In genomic region chr10:100588932-100589388, GRCm38 (mm10) we compare ENCODE assay signal across 8 mouse cellular contexts. TPM values are rescaled to one million over a fixed set of nuclear protein-coding genes. Genes with fewer than 3 reads are reported as not detected.
A peak's percentile ranks its signal among the peaks of the same experiment; 100 is the strongest.
DNase-seq lines count a peak whose midpoint lies in the region; ATAC-seq and TF ChIP-seq lines count a peak whose summit lies in the region.

No protein-coding gene starts in this region.

- under 1% methylated on average over 31 of the region's 31 CpGs for WGBS in cerebellum, adult 2 months
- WGBS in forebrain, postnatal 0 days: under 1% methylated on average over 31 of the region's 31 CpGs
- 1% methylated on average over 31 of the region's 31 CpGs for WGBS in lung, adult 2 months
- WGBS in neural tube, embryonic 15.5 days: under 1% methylated on average over 31 of the region's 31 CpGs

- H3K4me2 ChIP-seq in forebrain, postnatal 0 days (ENCODE audit: low read depth): peak overlapping the region; percentile 82
- H3K4me2 ChIP-seq in neural tube, embryonic 15.5 days: peak overlapping the region; percentile 57

- H3K9me3 ChIP-seq in forebrain, postnatal 0 days (ENCODE audit: low read length): no peaks in the 10 kb centered on the region
- H3K9me3 ChIP-seq in neural tube, embryonic 15.5 days (replicated peaks): no peaks in the 10 kb centered on the region

- H3K36me3 ChIP-seq in forebrain, postnatal 0 days (ENCODE audit: insufficient read depth): no peaks in the 10 kb centered on the region
- H3K36me3 ChIP-seq in neural tube, embryonic 15.5 days: peaks cover 6% of the 10 kb centered on the region

- ATAC-seq in forebrain, postnatal 0 days: peak; percentile 100
- peak; percentile 100 for ATAC-seq in neural tube, embryonic 15.5 days (ENCODE audit: low FRiP score)

- peak overlapping the region; percentile 2 for H3K27ac ChIP-seq in cerebellum, adult 2 months (ENCODE audit: insufficient read depth, low read length)
- peak overlapping the region; percentile 57 for H3K27ac ChIP-seq in forebrain, postnatal 0 days (ENCODE audit: low read depth, low read length)
- H3K27ac ChIP-seq in layer of hippocampus, adult 2 months: peak overlapping the region; percentile 87
- H3K27ac ChIP-seq in neural tube, embryonic 15.5 days (replicated peaks): peak overlapping the region; percentile 83

- peaks cover 3% of the 10 kb centered on the region; the same call in 1 of the 2 replicates for H3K4me1 ChIP-seq in cerebellum, adult 2 months (ENCODE audit: control insufficient read depth, insufficient read depth, low read length)
- H3K4me1 ChIP-seq in forebrain, postnatal 0 days (ENCODE audit: insufficient read depth): 0 out of 2 replicates have a peak, but pooled peaks cover 6% of the 10 kb centered on the region
- H3K4me1 ChIP-seq in lung, adult 2 months (ENCODE audit: control insufficient read depth, insufficient read depth, low read length): peaks cover 3% of the 10 kb centered on the region; the same call in 1 of the 2 replicates
- H3K4me1 ChIP-seq in neural tube, embryonic 15.5 days: peaks cover 7% of the 10 kb centered on the region

- H3K9ac ChIP-seq in forebrain, postnatal 0 days: peak overlapping the region; percentile 79
- H3K9ac ChIP-seq in neural tube, embryonic 15.5 days (replicated peaks): peak overlapping the region; percentile 71

- no peaks in the 10 kb centered on the region for H3K27me3 ChIP-seq in cerebellum, adult 2 months (ENCODE audit: control insufficient read depth, insufficient read depth, low read length)
- H3K27me3 ChIP-seq in forebrain, postnatal 0 days (ENCODE audit: insufficient read depth, low read length): no peaks in the 10 kb centered on the region
- no peaks in the 10 kb centered on the region for H3K27me3 ChIP-seq in neural tube, embryonic 15.5 days (replicated peaks)

- TF ChIP-seq CTCF in cerebellum, adult 2 months (IDR thresholded peaks at IDR 0.05; ENCODE audit: borderline replicate concordance, insufficient read depth, low read depth, low read length): no peak
- no peak for TF ChIP-seq CTCF in forebrain, postnatal 0 days (IDR thresholded peaks at IDR 0.05; ENCODE audit: low read depth)
- 0 out of 2 replicates have a peak, but pooled peaks have one; percentile 6 for TF ChIP-seq CTCF in layer of hippocampus, adult 2 months (conservative IDR thresholded peaks at IDR 0.05)
- no peak for TF ChIP-seq CTCF in lung, adult 2 months (IDR thresholded peaks at IDR 0.05; ENCODE audit: insufficient read depth, low read length)

- peak; percentile 77 for DNase-seq in MEL-GATA-1-ER (ENCODE audit: extremely low read depth, low read depth)
- DNase-seq in cerebellum, adult 2 months: peak; percentile 92 to 93
- peak; percentile 95 for DNase-seq in forebrain, postnatal 0 days
- DNase-seq in heart, postnatal 4 days: peak; percentile 91
- DNase-seq in layer of hippocampus, adult 2 months (ENCODE audit: low spot score in 2 of 2): peak; percentile 93
- DNase-seq in lung, adult 2 months: peak; percentile 86
- DNase-seq in testis, postnatal 10 days (ENCODE audit: low spot score): peak; percentile 94

- peak overlapping the region; percentile 82 for H3K4me3 ChIP-seq in cerebellum, adult 2 months (replicated peaks; ENCODE audit: insufficient read depth, low read depth, low read length)
- H3K4me3 ChIP-seq in forebrain, postnatal 0 days (ENCODE audit: low read depth, low read length): peak overlapping the region; percentile 66
- H3K4me3 ChIP-seq in layer of hippocampus, adult 2 months: peak overlapping the region; percentile 79
- H3K4me3 ChIP-seq in lung, adult 2 months (replicated peaks; ENCODE audit: extremely low read depth, low read depth, low read length): peak overlapping the region; percentile 88
- H3K4me3 ChIP-seq in neural tube, embryonic 15.5 days (replicated peaks): peak overlapping the region; percentile 62

- TF ChIP-seq POLR2A in cerebellum, adult 2 months (IDR thresholded peaks at IDR 0.05; ENCODE audit: borderline replicate concordance, insufficient read depth, low read length): peak; percentile 91; the same call in 1 of the 2 replicates
- TF ChIP-seq POLR2A in lung, adult 2 months (IDR thresholded peaks at IDR 0.05; ENCODE audit: borderline replicate concordance, extremely low read depth, low read depth, low read length): no peak; the same call in 1 of the 2 replicates

RNA-seq across cellular contexts. Expression of gene 4930430F08Rik, which starts 1.3 kb away (rescaled TPM):
- 36.6 and 44.5 TPM in 2 replicates for polyA plus RNA-seq in cerebellum, adult 2 months (2012; rRNA removed)
- 18.5 and 24.9 TPM in 2 replicates for total RNA-seq in forebrain, postnatal 0 days (2014; rRNA removed)
- polyA plus RNA-seq in forebrain, postnatal 0 days (2015; fragmentation: Nextera tagmentation; extraction: Ambion mirVana): 11.5 and 14.3 TPM in 2 replicates
- total RNA-seq in heart, postnatal 4 days (2021): 1 to 10 TPM; 4.3 to 4.5 TPM
- 10 to 100 TPM; 22.7 to 27.2 TPM for total RNA-seq in layer of hippocampus, adult 2 months (2021)
- 7.9 and 9.4 TPM in 2 replicates for polyA plus RNA-seq in lung, adult 2 months (2012; rRNA removed)
- 16.1 and 16.9 TPM in 2 replicates for polyA plus RNA-seq in neural tube, embryonic 15.5 days (2015; fragmentation: Nextera tagmentation; extraction: Ambion mirVana)

RNA-seq across cellular contexts. Expression of gene 1700017N19Rik, which starts 1.3 kb away (rescaled TPM):
- polyA plus RNA-seq in cerebellum, adult 2 months (2012; rRNA removed): 0.18 TPM in 1 of 2 replicates, not detected in the other
- total RNA-seq in forebrain, postnatal 0 days (2014; rRNA removed): not detected in 2 replicates
- 0.08 and 0.24 TPM in 2 replicates for polyA plus RNA-seq in forebrain, postnatal 0 days (2015; fragmentation: Nextera tagmentation; extraction: Ambion mirVana)
- not detected for total RNA-seq in heart, postnatal 4 days (2021)
- not detected for total RNA-seq in layer of hippocampus, adult 2 months (2021)
- polyA plus RNA-seq in lung, adult 2 months (2012; rRNA removed): not detected in 2 replicates
- 0.29 and 0.68 TPM in 2 replicates for polyA plus RNA-seq in neural tube, embryonic 15.5 days (2015; fragmentation: Nextera tagmentation; extraction: Ambion mirVana)

Comparison
In these comparisons a context has a peak if more than half of its experiments do, and no peak if none do; other contexts are left out.
1. Peak in every context shown above with its lines: DNase-seq, ATAC-seq, H3K4me3 ChIP-seq and H3K27ac ChIP-seq.
2. H3K27ac ChIP-seq: peak in every context shown above with its lines; median percentile 87 in layer of hippocampus, adult 2 months; 83 in neural tube, embryonic 15.5 days; 57 in forebrain, postnatal 0 days; 2 in cerebellum, adult 2 months.